Mouse (Mus musculus): Measurements from ENCODE around the gene Adgrl2. TPM values are rescaled to one million over a fixed set of nuclear protein-coding genes. Genes with fewer than 3 reads are reported as not detected.

The Adgrl2 gene
- polyA plus RNA-seq, 1 experiment from 2014 or later = 63.6 TPM

GRCm38 (mm10) chr3:148832001-148832400 is 158.4 kb downstream of the Adgrl2 start:
- Histone ChIP-seq H3K27ac (ENCODE audit: low read depth) (no peak overlapping the region), H3K36me3 (ENCODE audit: control insufficient read depth, insufficient read depth, low read length) (peaks cover 70% of the 10 kb centered on the region), H3K27me3 (replicated peaks; ENCODE audit: control insufficient read depth, insufficient read depth, low read length) (no peaks in the 10 kb centered on the region), H3K4me1 (replicated peaks; ENCODE audit: control insufficient read depth, insufficient read depth, low read length) (no peaks in the 10 kb centered on the region), H3K4me3 (ENCODE audit: low read depth, low read length) (no peak overlapping the region), H3K9me3 (ENCODE audit: control insufficient read depth, low read length) (no peaks in the 10 kb centered on the region), H3K9ac (ENCODE audit: low read length) (no peak overlapping the region), H3K4me2 (ENCODE audit: low read length) (no peak overlapping the region)
- ATAC-seq (replicated peaks; ENCODE audit: low FRiP score, low TSS enrichment, low read depth) = no peak
- 90% methylated on average over 4 of the region's 4 CpGs for WGBS
- DNase-seq (ENCODE audit: low spot score) = no peak

GRCm38 (mm10) chr3:148828519-148828918 is 161.8 kb downstream of the Adgrl2 start:
- peaks cover 70% of the 10 kb centered on the region for H3K36me3 ChIP-seq (ENCODE audit: control insufficient read depth, insufficient read depth, low read length)
- 88% methylated on average over 10 of the region's 10 CpGs for WGBS

GRCm38 (mm10) chr3:148823551-148823950 is 166.8 kb downstream of the Adgrl2 start:
- WGBS = 95% methylated on average over 13 of the region's 13 CpGs
- Histone ChIP-seq H3K4me2 (ENCODE audit: low read length) (no peak overlapping the region), H3K36me3 (ENCODE audit: control insufficient read depth, insufficient read depth, low read length) (peaks cover 92% of the 10 kb centered on the region), H3K27me3 (replicated peaks; ENCODE audit: control insufficient read depth, insufficient read depth, low read length) (no peaks in the 10 kb centered on the region), H3K9ac (ENCODE audit: low read length) (no peak overlapping the region), H3K27ac (ENCODE audit: low read depth) (no peak overlapping the region), H3K9me3 (ENCODE audit: control insufficient read depth, low read length) (no peaks in the 10 kb centered on the region), H3K4me1 (replicated peaks; ENCODE audit: control insufficient read depth, insufficient read depth, low read length) (no peaks in the 10 kb centered on the region), H3K4me3 (ENCODE audit: low read depth, low read length) (no peak overlapping the region)
- no peak for ATAC-seq (replicated peaks; ENCODE audit: low FRiP score, low TSS enrichment, low read depth)
- DNase-seq (ENCODE audit: low spot score) = no peak

More at GRCm38 (mm10) chr3:148828519-148828918, 161.8 kb downstream of the Adgrl2 start:
- H3K9me3 ChIP-seq (ENCODE audit: control insufficient read depth, low read length) = no peaks in the 10 kb centered on the region
- H3K4me3 ChIP-seq (ENCODE audit: low read depth, low read length) = no peak overlapping the region
- no peak for DNase-seq (ENCODE audit: low spot score)
- no peak overlapping the region for H3K27ac ChIP-seq (ENCODE audit: low read depth)
- H3K27me3 ChIP-seq (replicated peaks; ENCODE audit: control insufficient read depth, insufficient read depth, low read length) = no peaks in the 10 kb centered on the region
- H3K9ac ChIP-seq (ENCODE audit: low read length) = no peak overlapping the region
- H3K4me1 ChIP-seq (replicated peaks; ENCODE audit: control insufficient read depth, insufficient read depth, low read length) = no peaks in the 10 kb centered on the region
- no peak for ATAC-seq (replicated peaks; ENCODE audit: low FRiP score, low TSS enrichment, low read depth)
- no peak overlapping the region for H3K4me2 ChIP-seq (ENCODE audit: low read length)

GRCm38 (mm10) chr3:148821632-148822031 is 168.7 kb downstream of the Adgrl2 start:
- no peaks in the 10 kb centered on the region for H3K9me3 ChIP-seq (ENCODE audit: control insufficient read depth, low read length)
- no peak overlapping the region for H3K9ac ChIP-seq (ENCODE audit: low read length)
- no peaks in the 10 kb centered on the region for H3K27me3 ChIP-seq (replicated peaks; ENCODE audit: control insufficient read depth, insufficient read depth, low read length)
- peaks cover 95% of the 10 kb centered on the region for H3K36me3 ChIP-seq (ENCODE audit: control insufficient read depth, insufficient read depth, low read length)
- H3K4me3 ChIP-seq (ENCODE audit: low read depth, low read length) = no peak overlapping the region
- H3K4me2 ChIP-seq (ENCODE audit: low read length) = no peak overlapping the region
- 77% methylated on average over 6 of the region's 6 CpGs for WGBS
- DNase-seq (ENCODE audit: low spot score) (no peak), ATAC-seq (replicated peaks; ENCODE audit: low FRiP score, low TSS enrichment, low read depth) (no peak)
- H3K27ac ChIP-seq (ENCODE audit: low read depth) = no peak overlapping the region
- no peaks in the 10 kb centered on the region; the same call in 1 of the 2 replicates for H3K4me1 ChIP-seq (replicated peaks; ENCODE audit: control insufficient read depth, insufficient read depth, low read length)

GRCm38 (mm10) chr3:148819323-148820046 is 170.9 kb downstream of the Adgrl2 start:
- Histone ChIP-seq H3K27me3 (replicated peaks; ENCODE audit: control insufficient read depth, insufficient read depth, low read length) (no peaks in the 10 kb centered on the region), H3K4me2 (ENCODE audit: low read length) (no peak overlapping the region), H3K9me3 (ENCODE audit: control insufficient read depth, low read length) (no peaks in the 10 kb centered on the region), H3K27ac (ENCODE audit: low read depth) (no peak overlapping the region), H3K4me1 (replicated peaks; ENCODE audit: control insufficient read depth, insufficient read depth, low read length) (no peaks in the 10 kb centered on the region; the same call in 1 of the 2 replicates), H3K36me3 (ENCODE audit: control insufficient read depth, insufficient read depth, low read length) (peaks cover 93% of the 10 kb centered on the region), H3K4me3 (ENCODE audit: low read depth, low read length) (no peak overlapping the region), H3K9ac (ENCODE audit: low read length) (no peak overlapping the region)
- DNase-seq (ENCODE audit: low spot score) = no peak
- WGBS = 90% methylated on average over 33 of the region's 33 CpGs
- no peak for ATAC-seq (replicated peaks; ENCODE audit: low FRiP score, low TSS enrichment, low read depth)

GRCm38 (mm10) chr3:148818414-148819105 is 171.8 kb downstream of the Adgrl2 start:
- WGBS = 61% methylated on average over 6 of the region's 6 CpGs
- no peak overlapping the region for H3K9ac ChIP-seq (ENCODE audit: low read length)
- no peaks in the 10 kb centered on the region for H3K27me3 ChIP-seq (replicated peaks; ENCODE audit: control insufficient read depth, insufficient read depth, low read length)
- no peaks in the 10 kb centered on the region for H3K9me3 ChIP-seq (ENCODE audit: control insufficient read depth, low read length)
- no peak overlapping the region for H3K4me2 ChIP-seq (ENCODE audit: low read length)
- no peak overlapping the region for H3K27ac ChIP-seq (ENCODE audit: low read depth)
- DNase-seq (ENCODE audit: low spot score) (no peak), ATAC-seq (replicated peaks; ENCODE audit: low FRiP score, low TSS enrichment, low read depth) (no peak)
- H3K4me3 ChIP-seq (ENCODE audit: low read depth, low read length) = no peak overlapping the region
- H3K36me3 ChIP-seq (ENCODE audit: control insufficient read depth, insufficient read depth, low read length) = peaks cover 84% of the 10 kb centered on the region
- H3K4me1 ChIP-seq (replicated peaks; ENCODE audit: control insufficient read depth, insufficient read depth, low read length) = no peaks in the 10 kb centered on the region; the same call in 1 of the 2 replicates

GRCm38 (mm10) chr3:148817491-148817890 is 172.9 kb downstream of the Adgrl2 start:
- Histone ChIP-seq H3K9me3 (ENCODE audit: control insufficient read depth, low read length) (no peaks in the 10 kb centered on the region), H3K27ac (ENCODE audit: low read depth) (no peak overlapping the region), H3K4me3 (ENCODE audit: low read depth, low read length) (no peak overlapping the region), H3K36me3 (ENCODE audit: control insufficient read depth, insufficient read depth, low read length) (peaks cover 73% of the 10 kb centered on the region), H3K9ac (ENCODE audit: low read length) (no peak overlapping the region), H3K27me3 (replicated peaks; ENCODE audit: control insufficient read depth, insufficient read depth, low read length) (no peaks in the 10 kb centered on the region), H3K4me2 (ENCODE audit: low read length) (no peak overlapping the region), H3K4me1 (replicated peaks; ENCODE audit: control insufficient read depth, insufficient read depth, low read length) (no peaks in the 10 kb centered on the region; the same call in 1 of the 2 replicates)
- no peak for ATAC-seq (replicated peaks; ENCODE audit: low FRiP score, low TSS enrichment, low read depth)
- 96% methylated on average over 25 of the region's 25 CpGs for WGBS
- no peak for DNase-seq (ENCODE audit: low spot score)

- 41% methylated on average over 6 of the region's 6 CpGs for WGBS
- DNase-seq (ENCODE audit: low spot score) = no peak
- H3K4me1 ChIP-seq (replicated peaks; ENCODE audit: control insufficient read depth, insufficient read depth, low read length) = no peaks in the 10 kb centered on the region
Observed at GRCm38 (mm10) chr3:148813121-148813520, 177.2 kb downstream of the Adgrl2 start.

More at GRCm38 (mm10) chr3:148813121-148813520, 177.2 kb downstream of the Adgrl2 start:
- Histone ChIP-seq H3K36me3 (ENCODE audit: control insufficient read depth, insufficient read depth, low read length) (peaks cover 34% of the 10 kb centered on the region), H3K9me3 (ENCODE audit: control insufficient read depth, low read length) (no peaks in the 10 kb centered on the region), H3K4me3 (ENCODE audit: low read depth, low read length) (no peak overlapping the region), H3K27me3 (replicated peaks; ENCODE audit: control insufficient read depth, insufficient read depth, low read length) (no peaks in the 10 kb centered on the region), H3K9ac (ENCODE audit: low read length) (no peak overlapping the region), H3K27ac (ENCODE audit: low read depth) (no peak overlapping the region), H3K4me2 (ENCODE audit: low read length) (no peak overlapping the region)
- ATAC-seq (replicated peaks; ENCODE audit: low FRiP score, low TSS enrichment, low read depth) = no peak

Measured in intestine, embryonic 14.5 days (tissue).